9 mouse cellular contexts compared by ENCODE assay signal in genomic region chr9:72955546-72955945, GRCm38 (mm10). TPM values are rescaled to one million over a fixed set of nuclear protein-coding genes. Genes with fewer than 3 reads are reported as not detected.
DNase-seq lines count a peak whose midpoint lies in the region; ATAC-seq and TF ChIP-seq lines count a peak whose summit lies in the region.
"Had no signal": no experiment of that assay in that cellular context is flagged by ENCODE, and none has a peak within 500 bp of the region (broad histone marks: within the 10 kb centered on the region; RNA-seq: fewer than 3 reads in every experiment).

No protein-coding gene starts in this region.

- no peak overlapping the region for H3K27ac ChIP-seq in forebrain, postnatal 0 days (ENCODE audit: low read depth, low read length)
- no peak overlapping the region for H3K27ac ChIP-seq in forebrain, embryonic 12.5 days
- H3K27ac ChIP-seq in midbrain, embryonic 10.5 days (replicated peaks): no peak overlapping the region
- no peak overlapping the region for H3K27ac ChIP-seq in midbrain, embryonic 15.5 days
- no peak overlapping the region for H3K27ac ChIP-seq in bone marrow macrophage, adult 2 months (ENCODE audit: insufficient read depth, low read depth, low read length)
- H3K27ac ChIP-seq: stomach, embryonic 15.5 days had no signal

- H3K27me3 ChIP-seq in forebrain, postnatal 0 days (ENCODE audit: insufficient read depth, low read length): no peaks in the 10 kb centered on the region
- no peaks in the 10 kb centered on the region for H3K27me3 ChIP-seq in forebrain, embryonic 12.5 days
- no peaks in the 10 kb centered on the region for H3K27me3 ChIP-seq in midbrain, embryonic 10.5 days (ENCODE audit: low read depth, poor library complexity, severe bottlenecking)
- H3K27me3 ChIP-seq in midbrain, embryonic 15.5 days (replicated peaks): no peaks in the 10 kb centered on the region
- H3K27me3 ChIP-seq: stomach, embryonic 15.5 days had no signal

- DNase-seq in forebrain, postnatal 0 days: peak; percentile 69
- peak; percentile 52 for DNase-seq in midbrain, embryonic 10.5 days (ENCODE audit: low spot score)
- peak; percentile 25 to 57 for DNase-seq in heart, postnatal 14 days
- DNase-seq in lung, postnatal 4 days: peak; percentile 39 to 70
- peak; percentile 62 for DNase-seq in thymus, postnatal 0 days (ENCODE audit: low spot score)

- H3K4me2 ChIP-seq in forebrain, postnatal 0 days (ENCODE audit: low read depth): no peak overlapping the region
- H3K4me2 ChIP-seq in forebrain, embryonic 12.5 days: no peak overlapping the region
- no peak overlapping the region for H3K4me2 ChIP-seq in midbrain, embryonic 15.5 days
- H3K4me2 ChIP-seq: stomach, embryonic 15.5 days had no signal

- no peaks in the 10 kb centered on the region for H3K9me3 ChIP-seq in forebrain, postnatal 0 days (ENCODE audit: low read length)
- no peaks in the 10 kb centered on the region for H3K9me3 ChIP-seq in forebrain, embryonic 12.5 days
- H3K9me3 ChIP-seq in midbrain, embryonic 10.5 days (replicated peaks): no peaks in the 10 kb centered on the region
- no peaks in the 10 kb centered on the region for H3K9me3 ChIP-seq in midbrain, embryonic 15.5 days
- H3K9me3 ChIP-seq: stomach, embryonic 15.5 days had no signal

- H3K9ac ChIP-seq in forebrain, postnatal 0 days: no peak overlapping the region
- no peak overlapping the region for H3K9ac ChIP-seq in forebrain, embryonic 12.5 days
- H3K9ac ChIP-seq in midbrain, embryonic 15.5 days: no peak overlapping the region
- H3K9ac ChIP-seq: stomach, embryonic 15.5 days had no signal

- intact Hi-C loops in heart, postnatal 14 days (cut with DNase I): no loop called here

- WGBS in forebrain, postnatal 0 days: 13% methylated on average over 1 of the region's 1 CpGs
- 26% methylated on average over 1 of the region's 1 CpGs for WGBS in forebrain, embryonic 12.5 days
- WGBS in midbrain, embryonic 10.5 days: 15% methylated on average over 1 of the region's 1 CpGs
- 24% methylated on average over 1 of the region's 1 CpGs for WGBS in midbrain, embryonic 15.5 days

- TF ChIP-seq CTCF in forebrain, postnatal 0 days (IDR thresholded peaks at IDR 0.05; ENCODE audit: low read depth): peak; percentile 82
- peak; percentile 54 for TF ChIP-seq CTCF in bone marrow macrophage, adult 2 months (IDR thresholded peaks at IDR 0.05; ENCODE audit: low read depth, low read length)

- peaks cover 4% of the 10 kb centered on the region; the same call in 1 of the 2 replicates for H3K4me1 ChIP-seq in forebrain, postnatal 0 days (ENCODE audit: insufficient read depth)
- peaks cover 12% of the 10 kb centered on the region for H3K4me1 ChIP-seq in forebrain, embryonic 12.5 days
- H3K4me1 ChIP-seq in midbrain, embryonic 10.5 days: peaks cover 15% of the 10 kb centered on the region
- peaks cover 10% of the 10 kb centered on the region for H3K4me1 ChIP-seq in midbrain, embryonic 15.5 days
- H3K4me1 ChIP-seq in bone marrow macrophage, adult 2 months (ENCODE audit: control insufficient read depth, insufficient read depth, low read length): peaks cover 4% of the 10 kb centered on the region

- H3K4me3 ChIP-seq in forebrain, postnatal 0 days (ENCODE audit: low read depth, low read length): no peak overlapping the region
- H3K4me3 ChIP-seq in forebrain, embryonic 12.5 days (replicated peaks): no peak overlapping the region
- H3K4me3 ChIP-seq in midbrain, embryonic 10.5 days: no peak overlapping the region
- no peak overlapping the region for H3K4me3 ChIP-seq in midbrain, embryonic 15.5 days
- H3K4me3 ChIP-seq in bone marrow macrophage, adult 2 months (ENCODE audit: insufficient read depth, low read length): no peak overlapping the region
- H3K4me3 ChIP-seq: stomach, embryonic 15.5 days had no signal

- no peak for TF ChIP-seq POLR2A in bone marrow macrophage, adult 2 months (IDR thresholded peaks at IDR 0.05; ENCODE audit: borderline replicate concordance, low read depth, low read length)

- ATAC-seq in forebrain, postnatal 0 days: peak; percentile 58
- no peak for ATAC-seq in forebrain, embryonic 12.5 days (ENCODE audit: low FRiP score)
- no peak for ATAC-seq in midbrain, embryonic 15.5 days (replicated peaks)

- no peaks in the 10 kb centered on the region for H3K36me3 ChIP-seq in forebrain, postnatal 0 days (ENCODE audit: insufficient read depth)
- H3K36me3 ChIP-seq in forebrain, embryonic 12.5 days (replicated peaks): no peaks in the 10 kb centered on the region
- no peaks in the 10 kb centered on the region for H3K36me3 ChIP-seq in midbrain, embryonic 10.5 days
- no peaks in the 10 kb centered on the region for H3K36me3 ChIP-seq in midbrain, embryonic 15.5 days (replicated peaks)
- H3K36me3 ChIP-seq: stomach, embryonic 15.5 days had no signal

RNA-seq across cellular contexts. Expression of gene Dyx1c1, which starts 3.0 kb away (rescaled TPM):
- 1.0 and 2.9 TPM in 2 replicates for total RNA-seq in forebrain, postnatal 0 days (2014; rRNA removed)
- polyA plus RNA-seq in forebrain, postnatal 0 days (2015; fragmentation: Nextera tagmentation; extraction: Ambion mirVana): 2.6 and 3.2 TPM in 2 replicates
- 1.6 and 2.6 TPM in 2 replicates for polyA plus RNA-seq in forebrain, embryonic 12.5 days (2016; fragmentation: Nextera tagmentation; extraction: Ambion mirVana)
- 1.7 and 2.3 TPM in 2 replicates for polyA plus RNA-seq in midbrain, embryonic 10.5 days (2016; fragmentation: Nextera tagmentation; extraction: Ambion mirVana)
- polyA plus RNA-seq in midbrain, embryonic 15.5 days (2015; fragmentation: Nextera tagmentation; extraction: Ambion mirVana): 1.9 and 2.5 TPM in 2 replicates
- 0.34 and 0.48 TPM in 2 replicates for polyA plus RNA-seq in bone marrow macrophage, adult 2 months (2012; ENCODE audit: insufficient read depth, insufficient read length, missing spikeins)
- under 1 TPM; 0.17 to 0.72 TPM for total RNA-seq in heart, postnatal 14 days (2021)
- polyA plus RNA-seq in thymus, postnatal 0 days (2015; fragmentation: Nextera tagmentation; extraction: Ambion mirVana): 0.79 and 1.4 TPM in 2 replicates

RNA-seq across cellular contexts. Expression of gene Gm44503, which starts 3.1 kb away (rescaled TPM):
- 0.10 TPM in 1 of 2 replicates, not detected in the other for total RNA-seq in forebrain, postnatal 0 days (2014; rRNA removed)
- not detected in 2 replicates for polyA plus RNA-seq in forebrain, postnatal 0 days (2015; fragmentation: Nextera tagmentation; extraction: Ambion mirVana)
- not detected in 2 replicates for polyA plus RNA-seq in forebrain, embryonic 12.5 days (2016; fragmentation: Nextera tagmentation; extraction: Ambion mirVana)
- not detected in 2 replicates for polyA plus RNA-seq in midbrain, embryonic 10.5 days (2016; fragmentation: Nextera tagmentation; extraction: Ambion mirVana)
- polyA plus RNA-seq in midbrain, embryonic 15.5 days (2015; fragmentation: Nextera tagmentation; extraction: Ambion mirVana): not detected in 2 replicates
- polyA plus RNA-seq in bone marrow macrophage, adult 2 months (2012; ENCODE audit: insufficient read depth, insufficient read length, missing spikeins): not detected in 2 replicates
- under 1 TPM; 0.14 to 0.29 TPM for total RNA-seq in heart, postnatal 14 days (2021)
- not detected in 2 replicates for polyA plus RNA-seq in thymus, postnatal 0 days (2015; fragmentation: Nextera tagmentation; extraction: Ambion mirVana)
- polyA plus RNA-seq: stomach, embryonic 15.5 days had no signal

RNA-seq across cellular contexts. Expression of gene Ccpg1os, which starts 29.6 kb away (rescaled TPM):
- total RNA-seq in forebrain, postnatal 0 days (2014; rRNA removed): 24.7 and 26.8 TPM in 2 replicates
- 18.8 and 22.7 TPM in 2 replicates for polyA plus RNA-seq in forebrain, postnatal 0 days (2015; fragmentation: Nextera tagmentation; extraction: Ambion mirVana)
- polyA plus RNA-seq in forebrain, embryonic 12.5 days (2016; fragmentation: Nextera tagmentation; extraction: Ambion mirVana): 21.4 and 22.8 TPM in 2 replicates
- 21.8 and 24.2 TPM in 2 replicates for polyA plus RNA-seq in midbrain, embryonic 10.5 days (2016; fragmentation: Nextera tagmentation; extraction: Ambion mirVana)
- 20.3 and 22.9 TPM in 2 replicates for polyA plus RNA-seq in midbrain, embryonic 15.5 days (2015; fragmentation: Nextera tagmentation; extraction: Ambion mirVana)
- polyA plus RNA-seq in bone marrow macrophage, adult 2 months (2012; ENCODE audit: insufficient read depth, insufficient read length, missing spikeins): 6.8 and 7.7 TPM in 2 replicates
- 1 to 10 TPM; 3.7 to 5.0 TPM for total RNA-seq in heart, postnatal 14 days (2021)
- 13.3 and 18.4 TPM in 2 replicates for polyA plus RNA-seq in thymus, postnatal 0 days (2015; fragmentation: Nextera tagmentation; extraction: Ambion mirVana)

RNA-seq across cellular contexts. Expression of gene Ccpg1, which starts 29.7 kb away (rescaled TPM):
- total RNA-seq in forebrain, postnatal 0 days (2014; rRNA removed): 31.0 and 31.9 TPM in 2 replicates
- 29.8 and 42.5 TPM in 2 replicates for polyA plus RNA-seq in forebrain, postnatal 0 days (2015; fragmentation: Nextera tagmentation; extraction: Ambion mirVana)
- 26.0 and 28.9 TPM in 2 replicates for polyA plus RNA-seq in forebrain, embryonic 12.5 days (2016; fragmentation: Nextera tagmentation; extraction: Ambion mirVana)
- 18.0 and 23.0 TPM in 2 replicates for polyA plus RNA-seq in midbrain, embryonic 10.5 days (2016; fragmentation: Nextera tagmentation; extraction: Ambion mirVana)
- 46.2 and 46.9 TPM in 2 replicates for polyA plus RNA-seq in midbrain, embryonic 15.5 days (2015; fragmentation: Nextera tagmentation; extraction: Ambion mirVana)
- 91.6 and 95.8 TPM in 2 replicates for polyA plus RNA-seq in bone marrow macrophage, adult 2 months (2012; ENCODE audit: insufficient read depth, insufficient read length, missing spikeins)
- 10 to 100 TPM; 61.8 to 71.3 TPM for total RNA-seq in heart, postnatal 14 days (2021)
- polyA plus RNA-seq in thymus, postnatal 0 days (2015; fragmentation: Nextera tagmentation; extraction: Ambion mirVana): 34.7 and 36.1 TPM in 2 replicates

RNA-seq across cellular contexts. Expression of gene Pygo1, which starts 30.1 kb away (rescaled TPM):
- 34.6 and 41.7 TPM in 2 replicates for total RNA-seq in forebrain, postnatal 0 days (2014; rRNA removed)
- polyA plus RNA-seq in forebrain, postnatal 0 days (2015; fragmentation: Nextera tagmentation; extraction: Ambion mirVana): 5.7 and 9.6 TPM in 2 replicates
- 12.5 TPM in 2 replicates for polyA plus RNA-seq in forebrain, embryonic 12.5 days (2016; fragmentation: Nextera tagmentation; extraction: Ambion mirVana)
- 4.9 and 5.8 TPM in 2 replicates for polyA plus RNA-seq in midbrain, embryonic 10.5 days (2016; fragmentation: Nextera tagmentation; extraction: Ambion mirVana)
- 13.8 and 15.5 TPM in 2 replicates for polyA plus RNA-seq in midbrain, embryonic 15.5 days (2015; fragmentation: Nextera tagmentation; extraction: Ambion mirVana)
- not detected in 2 replicates for polyA plus RNA-seq in bone marrow macrophage, adult 2 months (2012; ENCODE audit: insufficient read depth, insufficient read length, missing spikeins)
- total RNA-seq in heart, postnatal 14 days (2021): 1 to 10 TPM; 8.1 to 9.1 TPM
- 0.66 and 0.75 TPM in 2 replicates for polyA plus RNA-seq in thymus, postnatal 0 days (2015; fragmentation: Nextera tagmentation; extraction: Ambion mirVana)
